Mouse (Mus musculus) olfactory bulb, adult 2 months (tissue): Measurements from ENCODE around the gene Wnt3.

ENCODE experiments used
- CTCF ChIP-seq: fragments of 200-500 bp; IDR thresholded peaks from 2 replicates; pipeline ENCODE4 v1.5.1; 2012; ENCODE audit warnings: low read depth, mild to moderate bottlenecking, low read length, moderate library complexity; ENCODE audit not compliant: insufficient read depth
- POLR2A ChIP-seq: fragments of 200-500 bp; IDR thresholded peaks from 2 replicates; pipeline ENCODE4 v1.6.1; 2012; ENCODE audit warnings: mild to moderate bottlenecking, low read depth, low read length, moderate library complexity; ENCODE audit not compliant: insufficient read depth

DNA sequence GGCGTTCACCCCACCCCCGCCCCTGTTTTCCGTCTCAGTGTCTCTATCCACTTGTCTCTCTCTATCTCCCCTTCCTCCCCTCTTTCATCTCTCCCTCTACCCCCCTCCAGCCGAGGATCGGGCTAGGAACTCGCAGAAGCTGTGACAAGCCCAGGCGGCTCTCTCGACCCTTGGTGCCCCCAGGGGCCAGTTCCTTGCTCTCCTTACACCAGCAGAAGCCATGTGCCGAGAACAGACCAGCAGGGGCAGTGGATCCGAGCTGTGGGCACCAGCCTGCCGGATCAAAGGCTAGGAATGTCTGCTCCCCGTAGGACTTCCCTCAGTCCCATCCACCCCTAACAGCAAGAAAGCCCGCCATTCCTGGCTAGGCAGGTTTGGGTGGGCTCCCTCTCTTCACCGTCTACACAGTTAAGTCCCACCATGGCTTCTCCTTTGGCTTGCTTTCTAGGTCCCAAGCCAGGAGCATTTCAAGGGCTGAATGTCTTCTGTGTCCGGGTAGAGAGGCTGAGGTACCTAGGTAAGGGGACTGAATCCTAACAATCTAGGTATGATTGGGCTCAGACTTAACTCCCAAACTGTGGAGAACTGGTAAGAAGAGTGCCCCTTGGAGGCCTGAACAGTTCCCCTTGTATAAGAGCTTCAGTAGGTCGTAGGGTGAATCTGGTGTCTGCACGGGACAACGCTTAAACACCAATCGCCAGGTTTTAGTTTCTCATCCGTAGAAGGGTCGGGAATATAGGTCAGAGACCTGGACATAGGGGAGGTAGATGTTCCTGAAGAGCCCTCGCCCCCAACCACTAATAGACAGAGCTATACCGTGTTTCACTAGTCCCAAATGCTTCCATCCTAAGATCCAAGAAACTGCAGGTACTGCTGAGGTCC lies 1.2 kb upstream of the Wnt3 start:
- no peak for TF ChIP-seq CTCF
- no peak for TF ChIP-seq POLR2A
